Mouse (Mus musculus): ENCODE data around the gene Bmpr1b. TPM values are rescaled to one million over a fixed set of nuclear protein-coding genes. Genes with fewer than 3 reads are reported as not detected.

Bmpr1b gene
- polyA plus RNA-seq, 1 experiment from 2014 or later = 7.6 TPM

GRCm38 (mm10) chr3:141897698-141898097 lies 271.5 kb downstream of the Bmpr1b start:
- H3K4me3 ChIP-seq (replicated peaks; ENCODE audit: low read depth, low read length) = no peak overlapping the region
- no peaks in the 10 kb centered on the region for H3K9me3 ChIP-seq (replicated peaks; ENCODE audit: low read length)
- H3K9ac ChIP-seq (ENCODE audit: low read depth, low read length) = no peak overlapping the region
- DNase-seq (ENCODE audit: low spot score) = no peak
- no peaks in the 10 kb centered on the region for H3K27me3 ChIP-seq (ENCODE audit: insufficient read depth, low read length)
- no peak for TF ChIP-seq CTCF (IDR thresholded peaks at IDR 0.05; ENCODE audit: low read depth)
- 94% methylated on average over 4 of the region's 4 CpGs for WGBS
- no peaks in the 10 kb centered on the region for H3K4me1 ChIP-seq (replicated peaks; ENCODE audit: insufficient read depth, low read length)
- ATAC-seq (replicated peaks; ENCODE audit: low FRiP score, low read depth) = no peak
- H3K36me3 ChIP-seq (ENCODE audit: insufficient read depth, low read length) = no peaks in the 10 kb centered on the region
- H3K27ac ChIP-seq = no peak overlapping the region
- no peak overlapping the region for H3K4me2 ChIP-seq (ENCODE audit: low read length)

GRCm38 (mm10) chr3:141896870-141897554 lies 272.2 kb downstream of the Bmpr1b start:
- DNase-seq (ENCODE audit: low spot score) = no peak
- Histone ChIP-seq H3K4me1 (replicated peaks; ENCODE audit: insufficient read depth, low read length) (no peaks in the 10 kb centered on the region), H3K27me3 (ENCODE audit: insufficient read depth, low read length) (no peaks in the 10 kb centered on the region), H3K4me3 (replicated peaks; ENCODE audit: low read depth, low read length) (no peak overlapping the region), H3K36me3 (ENCODE audit: insufficient read depth, low read length) (no peaks in the 10 kb centered on the region), H3K4me2 (ENCODE audit: low read length) (no peak overlapping the region), H3K9ac (ENCODE audit: low read depth, low read length) (no peak overlapping the region), H3K27ac (no peak overlapping the region), H3K9me3 (replicated peaks; ENCODE audit: low read length) (no peaks in the 10 kb centered on the region)
- 40% methylated on average over 4 of the region's 4 CpGs for WGBS
- TF ChIP-seq CTCF (IDR thresholded peaks at IDR 0.05; ENCODE audit: low read depth) = no peak
- ATAC-seq (replicated peaks; ENCODE audit: low FRiP score, low read depth) = no peak

GRCm38 (mm10) chr3:141895096-141895495 lies 274.1 kb downstream of the Bmpr1b start:
- Histone ChIP-seq H3K27ac (no peak overlapping the region), H3K27me3 (ENCODE audit: insufficient read depth, low read length) (no peaks in the 10 kb centered on the region), H3K9me3 (replicated peaks; ENCODE audit: low read length) (no peaks in the 10 kb centered on the region), H3K4me3 (replicated peaks; ENCODE audit: low read depth, low read length) (no peak overlapping the region), H3K4me1 (replicated peaks; ENCODE audit: insufficient read depth, low read length) (no peaks in the 10 kb centered on the region), H3K9ac (ENCODE audit: low read depth, low read length) (no peak overlapping the region), H3K36me3 (ENCODE audit: insufficient read depth, low read length) (no peaks in the 10 kb centered on the region), H3K4me2 (ENCODE audit: low read length) (no peak overlapping the region)
- no peak for TF ChIP-seq CTCF (IDR thresholded peaks at IDR 0.05; ENCODE audit: low read depth)
- DNase-seq (ENCODE audit: low spot score) = no peak
- no peak for ATAC-seq (replicated peaks; ENCODE audit: low FRiP score, low read depth)
- WGBS = 65% methylated on average over 5 of the region's 5 CpGs

DNA sequence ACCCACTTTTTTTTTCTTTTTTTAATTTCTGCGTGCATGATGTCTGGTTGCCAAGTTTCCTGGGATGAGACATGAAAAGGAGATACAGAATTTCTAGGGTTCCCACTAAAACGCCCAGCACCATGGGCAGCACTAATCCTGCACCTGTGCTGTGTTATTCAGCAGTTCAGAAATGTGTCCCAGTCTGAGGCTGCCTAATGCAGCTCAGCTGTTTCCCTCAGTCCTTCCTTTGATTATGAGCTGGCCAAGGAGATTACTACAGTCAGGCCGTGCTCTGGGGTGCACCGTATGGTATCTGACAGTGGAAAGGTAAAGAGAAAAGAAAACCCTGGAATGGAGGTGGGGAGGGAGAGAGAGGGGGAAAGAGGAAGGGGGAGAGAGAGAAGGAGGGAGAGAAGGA lies 278.6 kb downstream of the Bmpr1b start:
- Histone ChIP-seq H3K9me3 (replicated peaks; ENCODE audit: low read length) (no peaks in the 10 kb centered on the region), H3K27ac (no peak overlapping the region), H3K9ac (ENCODE audit: low read depth, low read length) (no peak overlapping the region), H3K36me3 (ENCODE audit: insufficient read depth, low read length) (no peaks in the 10 kb centered on the region), H3K4me3 (replicated peaks; ENCODE audit: low read depth, low read length) (no peak overlapping the region), H3K4me2 (ENCODE audit: low read length) (no peak overlapping the region), H3K27me3 (ENCODE audit: insufficient read depth, low read length) (no peaks in the 10 kb centered on the region), H3K4me1 (replicated peaks; ENCODE audit: insufficient read depth, low read length) (no peaks in the 10 kb centered on the region)
- TF ChIP-seq CTCF (IDR thresholded peaks at IDR 0.05; ENCODE audit: low read depth) = no peak
- no peak for DNase-seq (ENCODE audit: low spot score)
- no peak for ATAC-seq (replicated peaks; ENCODE audit: low FRiP score, low read depth)
- 45% methylated on average over 4 of the region's 4 CpGs for WGBS

DNA sequence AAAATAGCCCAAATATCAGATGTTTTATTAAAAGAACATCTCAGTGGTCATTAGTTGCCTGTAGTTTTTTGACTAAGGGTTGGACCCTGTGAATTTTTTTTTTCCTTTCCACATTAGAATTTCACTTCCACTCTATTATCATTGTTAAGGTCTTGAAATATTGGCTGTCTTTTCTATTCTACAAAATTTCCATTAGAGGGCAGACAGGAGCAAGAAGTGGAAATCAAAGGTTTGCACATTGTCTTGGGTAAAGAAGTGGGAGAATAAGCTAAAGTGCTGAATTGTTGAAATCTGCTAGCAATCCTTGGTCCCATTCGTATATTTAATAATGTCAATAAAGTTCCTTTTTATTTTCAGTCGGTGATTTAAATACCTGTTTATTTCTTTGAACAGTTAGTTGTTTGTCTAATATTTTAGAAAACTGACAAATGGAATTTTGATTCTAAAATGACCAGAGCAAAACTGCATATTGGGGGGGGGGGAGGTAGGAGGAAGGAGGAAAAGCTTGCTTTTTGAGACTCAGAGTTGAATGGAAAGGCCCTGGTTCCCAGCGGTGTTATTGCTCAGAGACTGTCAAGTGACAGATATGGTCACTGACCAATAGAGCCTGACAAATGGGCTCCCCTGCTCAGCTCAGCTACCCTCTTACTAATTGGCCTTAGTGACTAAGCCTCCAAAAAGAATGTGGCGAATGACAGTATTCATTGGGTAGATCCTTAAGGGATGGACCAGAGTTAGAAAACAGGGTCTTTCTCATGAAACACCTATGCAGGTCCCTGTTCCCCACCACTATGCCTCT lies 281.6 kb downstream of the Bmpr1b start:
- H3K36me3 ChIP-seq (ENCODE audit: insufficient read depth, low read length) = no peaks in the 10 kb centered on the region
- H3K9ac ChIP-seq (ENCODE audit: low read depth, low read length) = no peak overlapping the region
- no peak overlapping the region for H3K4me3 ChIP-seq (replicated peaks; ENCODE audit: low read depth, low read length)
- WGBS = 39% methylated on average over 4 of the region's 4 CpGs
- H3K4me2 ChIP-seq (ENCODE audit: low read length) = no peak overlapping the region
- no peaks in the 10 kb centered on the region for H3K4me1 ChIP-seq (replicated peaks; ENCODE audit: insufficient read depth, low read length)
- H3K27me3 ChIP-seq (ENCODE audit: insufficient read depth, low read length) = no peaks in the 10 kb centered on the region
- DNase-seq (ENCODE audit: low spot score) (peak; percentile 84), ATAC-seq (replicated peaks; ENCODE audit: low FRiP score, low read depth) (no peak)
- no peak overlapping the region for H3K27ac ChIP-seq
- peak; percentile 80 for TF ChIP-seq CTCF (IDR thresholded peaks at IDR 0.05; ENCODE audit: low read depth)
- no peaks in the 10 kb centered on the region for H3K9me3 ChIP-seq (replicated peaks; ENCODE audit: low read length)

DNA sequence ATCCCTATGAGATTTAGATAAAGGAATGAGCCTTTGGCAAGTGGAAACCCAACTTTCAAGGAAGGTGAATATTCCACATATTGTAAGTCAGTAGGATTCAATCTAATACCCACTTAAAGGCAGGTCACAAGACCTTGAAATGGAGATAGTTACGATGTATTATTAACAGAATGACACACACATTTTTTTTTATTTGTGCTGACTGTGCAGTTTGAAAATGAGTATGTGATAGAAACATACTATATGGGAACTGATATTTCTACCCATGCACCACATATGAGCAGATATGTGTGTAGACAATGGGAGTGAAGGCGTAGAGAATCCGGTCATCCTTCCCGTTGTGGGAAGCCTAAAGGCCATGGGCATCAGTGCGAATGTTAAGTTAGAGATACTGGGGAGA lies 285.0 kb downstream of the Bmpr1b start:
- ATAC-seq (replicated peaks; ENCODE audit: low FRiP score, low read depth) = no peak
- WGBS = 96% methylated on average over 5 of the region's 5 CpGs
- no peak overlapping the region for H3K27ac ChIP-seq
- DNase-seq (ENCODE audit: low spot score) = no peak
- no peaks in the 10 kb centered on the region for H3K27me3 ChIP-seq (ENCODE audit: insufficient read depth, low read length)
- no peak for TF ChIP-seq CTCF (IDR thresholded peaks at IDR 0.05; ENCODE audit: low read depth)
- H3K36me3 ChIP-seq (ENCODE audit: insufficient read depth, low read length) = no peaks in the 10 kb centered on the region
- no peak overlapping the region for H3K4me2 ChIP-seq (ENCODE audit: low read length)
- no peaks in the 10 kb centered on the region for H3K9me3 ChIP-seq (replicated peaks; ENCODE audit: low read length)
- H3K9ac ChIP-seq (ENCODE audit: low read depth, low read length) = no peak overlapping the region
- H3K4me1 ChIP-seq (replicated peaks; ENCODE audit: insufficient read depth, low read length) = no peaks in the 10 kb centered on the region
- H3K4me3 ChIP-seq (replicated peaks; ENCODE audit: low read depth, low read length) = no peak overlapping the region
